ENCODE assay signal across 8 mouse cellular contexts in the genomic region with DNA sequence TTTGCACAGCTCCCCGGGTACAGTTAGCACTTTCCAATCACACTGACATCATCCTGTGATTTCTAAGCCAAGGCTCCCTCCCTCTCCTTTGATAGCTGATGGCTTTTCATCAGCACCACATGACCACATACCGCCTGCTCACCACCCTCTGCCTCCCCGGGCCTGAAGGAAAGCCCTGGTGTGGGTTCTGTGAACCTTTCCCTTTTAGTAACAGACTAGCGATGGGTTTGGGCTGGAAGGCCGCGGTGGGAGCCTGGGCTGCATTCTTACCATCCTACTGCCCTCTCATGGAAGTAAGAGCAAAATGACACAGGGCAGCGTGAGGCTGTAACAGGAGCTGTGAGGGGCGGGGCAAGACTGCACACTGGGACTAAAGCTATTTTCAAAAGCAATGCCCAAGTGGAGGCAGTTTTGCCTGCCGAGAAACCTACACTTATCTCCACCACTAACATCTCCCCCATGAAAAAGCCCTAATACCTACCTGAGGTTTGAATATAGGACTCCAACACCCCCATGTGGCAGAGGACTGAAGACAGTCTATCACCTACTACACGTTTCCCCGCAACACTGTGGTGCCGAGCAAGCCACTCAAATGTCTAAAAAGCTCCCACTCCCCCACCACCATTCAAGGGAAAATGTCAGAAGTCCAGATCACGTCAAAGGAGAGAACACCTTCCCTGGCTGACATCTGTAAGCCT. TPM values are rescaled to one million over a fixed set of nuclear protein-coding genes. Genes with fewer than 3 reads are reported as not detected.
DNase-seq lines count a peak whose midpoint lies in the region; ATAC-seq and TF ChIP-seq lines count a peak whose summit lies in the region.

No protein-coding gene starts in this region.

- peaks cover 12% of the 10 kb centered on the region; the same call in 1 of the 2 replicates for H3K36me3 ChIP-seq in forebrain, postnatal 0 days (ENCODE audit: insufficient read depth)
- H3K36me3 ChIP-seq in midbrain, embryonic 10.5 days, result peaks cover 41% of the 10 kb centered on the region

- TF ChIP-seq CTCF in cortical plate, adult 2 months (IDR thresholded peaks at IDR 0.05; ENCODE audit: extremely low read depth, insufficient read depth, low read length), result peak; percentile 14; the same call in 1 of the 2 replicates
- peak; percentile 59 for TF ChIP-seq CTCF in forebrain, postnatal 0 days (IDR thresholded peaks at IDR 0.05; ENCODE audit: low read depth)

- no peak overlapping the region for H3K27ac ChIP-seq in cortical plate, adult 2 months (ENCODE audit: insufficient read depth, low read length)
- peak overlapping the region; percentile 64; the same call in 1 of the 2 replicates for H3K27ac ChIP-seq in forebrain, postnatal 0 days (ENCODE audit: low read depth, low read length)
- H3K27ac ChIP-seq in midbrain, embryonic 10.5 days (replicated peaks), result peak overlapping the region; percentile 58

- H3K4me2 ChIP-seq in forebrain, postnatal 0 days (ENCODE audit: low read depth), result no peak overlapping the region

- ATAC-seq in forebrain, postnatal 0 days, result peak; percentile 80
- no peak for ATAC-seq in inflammation-experienced regulatory T-cells, adult 6 months

- H3K4me3 ChIP-seq in cortical plate, adult 2 months (ENCODE audit: insufficient read depth, low read length), result no peak overlapping the region
- no peak overlapping the region for H3K4me3 ChIP-seq in forebrain, postnatal 0 days (ENCODE audit: low read depth, low read length)
- no peak overlapping the region for H3K4me3 ChIP-seq in midbrain, embryonic 10.5 days

- H3K9ac ChIP-seq in forebrain, postnatal 0 days, result no peak overlapping the region

- no peaks in the 10 kb centered on the region for H3K27me3 ChIP-seq in forebrain, postnatal 0 days (ENCODE audit: insufficient read depth, low read length)
- no peaks in the 10 kb centered on the region for H3K27me3 ChIP-seq in midbrain, embryonic 10.5 days (ENCODE audit: low read depth, poor library complexity, severe bottlenecking)

- H3K4me1 ChIP-seq in cortical plate, adult 2 months (ENCODE audit: control insufficient read depth, insufficient read depth, low read length), result no peaks in the 10 kb centered on the region
- H3K4me1 ChIP-seq in forebrain, postnatal 0 days (ENCODE audit: insufficient read depth), result peaks cover 10% of the 10 kb centered on the region
- peaks cover 15% of the 10 kb centered on the region for H3K4me1 ChIP-seq in midbrain, embryonic 10.5 days

- peak; percentile 17 for DNase-seq in kidney, adult 9 months
- DNase-seq in kidney, adult 18-20 months, result no peak
- peak; percentile 72 for DNase-seq in forebrain, postnatal 0 days
- peak; percentile 50 for DNase-seq in kidney, postnatal 10 days
- peak; percentile 64 for DNase-seq in midbrain, embryonic 10.5 days (ENCODE audit: low spot score)
- DNase-seq in spleen, postnatal 36 days (ENCODE audit: low spot score in 2 of 2), result no peak

- H3K9me3 ChIP-seq in forebrain, postnatal 0 days (ENCODE audit: low read length), result no peaks in the 10 kb centered on the region
- no peaks in the 10 kb centered on the region for H3K9me3 ChIP-seq in midbrain, embryonic 10.5 days (replicated peaks)

- no peak for TF ChIP-seq POLR2A in cortical plate, adult 2 months (IDR thresholded peaks at IDR 0.05; ENCODE audit: extremely low read depth, insufficient read depth, low read length)

- WGBS in forebrain, postnatal 0 days, result 8% methylated on average over 13 of the region's 13 CpGs
- WGBS in midbrain, embryonic 10.5 days, result 16% methylated on average over 13 of the region's 13 CpGs

RNA-seq across cellular contexts. Expression of a gene that starts 29.9 kb away (rescaled TPM):
- polyA plus RNA-seq in cortical plate, adult 2 months (2012; rRNA removed), result 18.5 and 22.5 TPM in 2 replicates
- total RNA-seq in forebrain, postnatal 0 days (2014; rRNA removed), result 16.3 and 22.0 TPM in 2 replicates
- 7.3 and 10.4 TPM in 2 replicates for polyA plus RNA-seq in forebrain, postnatal 0 days (2015; fragmentation: Nextera tagmentation; extraction: Ambion mirVana)
- polyA plus RNA-seq in midbrain, embryonic 10.5 days (2016; fragmentation: Nextera tagmentation; extraction: Ambion mirVana), result 17.0 and 17.4 TPM in 2 replicates
- polyA plus RNA-seq in inflammation-experienced regulatory T-cells, adult 6 months (2017; shearing (Covaris generic)), result 10 to 100 TPM in 2 of 3 experiments, 1 to 10 TPM in 1; 9.2 to 12.9 (median 10.2) TPM

RNA-seq across cellular contexts. Expression of a gene that starts 39.8 kb away (rescaled TPM):
- polyA plus RNA-seq in cortical plate, adult 2 months (2012; rRNA removed), result 50.7 and 56.2 TPM in 2 replicates
- 40.9 and 48.5 TPM in 2 replicates for total RNA-seq in forebrain, postnatal 0 days (2014; rRNA removed)
- polyA plus RNA-seq in forebrain, postnatal 0 days (2015; fragmentation: Nextera tagmentation; extraction: Ambion mirVana), result 25.1 and 39.1 TPM in 2 replicates
- 20.7 and 29.0 TPM in 2 replicates for polyA plus RNA-seq in midbrain, embryonic 10.5 days (2016; fragmentation: Nextera tagmentation; extraction: Ambion mirVana)
- polyA plus RNA-seq in inflammation-experienced regulatory T-cells, adult 6 months (2017; shearing (Covaris generic)), result 10 to 100 TPM in 1 of 3 experiments, 1 to 10 TPM in 2; 6.0 to 10.9 (median 9.7) TPM

Comparison
In these comparisons a context has a peak if more than half of its experiments do, and no peak if none do; other contexts are left out.
1. DNase-seq: peak in kidney, adult 9 months (single experiment), forebrain, postnatal 0 days (single experiment), kidney, postnatal 10 days (single experiment) and midbrain, embryonic 10.5 days (single experiment); none in kidney, adult 18-20 months (single experiment) and spleen, postnatal 36 days (0 of 2).